Mouse (Mus musculus) erythroblast, embryonic 14.5 days (primary cell): ENCODE results near the gene Wdr27.

ENCODE experiments used
- GATA1 ChIP-seq: IDR thresholded peaks from 2 replicates; pipeline ENCODE4 v1.6.1; 2012; ENCODE audit warnings: low read length, inconsistent platforms, mixed read lengths
- TAL1 ChIP-seq: IDR thresholded peaks from 3 replicates; pipeline ENCODE4 v1.6.1; 2012; ENCODE audit warnings: low read length, inconsistent platforms, mixed read lengths

- TF ChIP-seq TAL1, result no peak
- TF ChIP-seq GATA1, result no peak
Measured at GRCm38 (mm10) chr17:14914401-14914800, 28.6 kb downstream of the Wdr27 start.
